Mouse (Mus musculus) hindbrain, embryonic 16.5 days (tissue): ENCODE measurements around the gene Gfi1b. TPM values are rescaled to one million over a fixed set of nuclear protein-coding genes. Genes with fewer than 3 reads are reported as not detected.

ENCODE experiments used
- ATAC-seq: fragments of 200-750 bp; cut with Nextera tagmentation; 2 replicates; pipeline ENCODE4 v1.8.0; 2017; ENCODE audit warnings: moderate TSS enrichment, moderate library complexity
- H3K27ac ChIP-seq: fragments of 300-500 bp; sonication (generic); 2 replicates; pipeline ENCODE4 v1.5.1; 2014; ENCODE audit warnings: low read depth, mild to moderate bottlenecking, control low read depth, low read length, moderate library complexity
- H3K27me3 ChIP-seq: fragments of 300-500 bp; sonication (generic); replicated peaks from 2 replicates; pipeline ENCODE4 v1.6.1; 2014; ENCODE audit warnings: low read length; ENCODE audit not compliant: control insufficient read depth, insufficient read depth
- H3K36me3 ChIP-seq: fragments of 300-500 bp; sonication (generic); 2 replicates; pipeline ENCODE4 v1.6.1; 2014; ENCODE audit warnings: mild to moderate bottlenecking, low read length, moderate library complexity, mixed read lengths; ENCODE audit not compliant: control insufficient read depth, insufficient read depth
- H3K4me1 ChIP-seq: fragments of 300-500 bp; sonication (generic); 2 replicates; pipeline ENCODE4 v1.6.1; 2014; ENCODE audit warnings: low read depth, low read length; ENCODE audit not compliant: control insufficient read depth, insufficient read depth
- H3K4me2 ChIP-seq: fragments of 300-500 bp; sonication (generic); 2 replicates; pipeline ENCODE4 v1.6.1; 2014; ENCODE audit warnings: mild to moderate bottlenecking, low read length, control low read depth, moderate library complexity
- H3K4me3 ChIP-seq: fragments of 300-500 bp; sonication (generic); 2 replicates; pipeline ENCODE4 v1.5.1; 2014; ENCODE audit warnings: mild to moderate bottlenecking, low read length, control low read depth, moderate library complexity
- H3K9ac ChIP-seq: fragments of 300-500 bp; sonication (generic); 2 replicates; pipeline ENCODE4 v1.6.1; 2014; ENCODE audit warnings: low read depth, mild to moderate bottlenecking, control low read depth, low read length, moderate library complexity
- H3K9me3 ChIP-seq: fragments of 300-500 bp; sonication (generic); 2 replicates; pipeline ENCODE4 v1.6.1; 2014; ENCODE audit warnings: mild to moderate bottlenecking, low read length, moderate library complexity; ENCODE audit not compliant: control insufficient read depth
- WGBS: fragments of 180-500 bp; shearing (Covaris S2); extraction: QIAGEN DNeasy Blood & Tissue Kit; methylation state at CpG from one replicate; pipeline ENCODE4 v1.1.7; 2014; 5-methylcytosine and 5-hydroxymethylcytosine counted together
- polyA plus RNA-seq: library from polyadenylated mRNA; unstranded; fragments of >200 nt; fragmentation: Nextera tagmentation; extraction: Ambion mirVana; gene quantifications from 2 replicates; pipeline ENCODE4 v1.2.1, GENCODE M21; 2015

Gene Gfi1b
- polyA plus RNA-seq, 1 experiment from 2014 or later, result not detected

- Histone ChIP-seq H3K4me2 (peak overlapping the region; percentile 75), H3K27me3 (no peaks in the 10 kb centered on the region), H3K9ac (peak overlapping the region; percentile 72), H3K36me3 (peaks cover 13% of the 10 kb centered on the region), H3K9me3 (no peaks in the 10 kb centered on the region), H3K4me3 (peak overlapping the region; percentile 56), H3K4me1 (peaks cover 14% of the 10 kb centered on the region), H3K27ac (peak overlapping the region; percentile 93)
- under 1% methylated on average over 56 of the region's 56 CpGs for WGBS
- ATAC-seq, result peak; percentile 94
Measured at GRCm38 (mm10) chr2:28582647-28583353, 39.0 kb downstream of the Gfi1b start.

- Histone ChIP-seq H3K4me1 (peaks cover 12% of the 10 kb centered on the region), H3K4me3 (no peak overlapping the region), H3K27me3 (no peaks in the 10 kb centered on the region), H3K27ac (no peak overlapping the region), H3K9ac (no peak overlapping the region), H3K4me2 (no peak overlapping the region), H3K36me3 (peaks cover 39% of the 10 kb centered on the region), H3K9me3 (no peaks in the 10 kb centered on the region)
- WGBS, result 64% methylated on average over 5 of the region's 5 CpGs
- ATAC-seq, result no peak
Measured at GRCm38 (mm10) chr2:28578003-28578402, 43.8 kb downstream of the Gfi1b start.

- 79% methylated on average over 3 of the region's 3 CpGs for WGBS
- no peak for ATAC-seq
- Histone ChIP-seq H3K4me2 (no peak overlapping the region), H3K4me3 (no peak overlapping the region), H3K9me3 (no peaks in the 10 kb centered on the region), H3K4me1 (peaks cover 8% of the 10 kb centered on the region), H3K27ac (no peak overlapping the region), H3K9ac (no peak overlapping the region), H3K36me3 (peaks cover 50% of the 10 kb centered on the region), H3K27me3 (no peaks in the 10 kb centered on the region)
Measured at GRCm38 (mm10) chr2:28576815-28577214, 45.0 kb downstream of the Gfi1b start.

- no peak overlapping the region for H3K9ac ChIP-seq
- no peak for ATAC-seq
- no peaks in the 10 kb centered on the region for H3K9me3 ChIP-seq
- 74% methylated on average over 4 of the region's 4 CpGs for WGBS
- no peak overlapping the region for H3K4me3 ChIP-seq
- no peak overlapping the region for H3K27ac ChIP-seq
- peaks cover 56% of the 10 kb centered on the region for H3K36me3 ChIP-seq
- no peaks in the 10 kb centered on the region for H3K27me3 ChIP-seq
- H3K4me1 ChIP-seq, result no peaks in the 10 kb centered on the region
- H3K4me2 ChIP-seq, result no peak overlapping the region
Measured at GRCm38 (mm10) chr2:28575341-28575740, 46.4 kb downstream of the Gfi1b start.

- WGBS, result 73% methylated on average over 2 of the region's 3 CpGs
- Histone ChIP-seq H3K27ac (no peak overlapping the region), H3K4me3 (no peak overlapping the region), H3K9me3 (no peaks in the 10 kb centered on the region), H3K4me1 (no peaks in the 10 kb centered on the region), H3K9ac (no peak overlapping the region), H3K27me3 (no peaks in the 10 kb centered on the region), H3K36me3 (peaks cover 68% of the 10 kb centered on the region), H3K4me2 (no peak overlapping the region)
- ATAC-seq, result no peak
Measured at GRCm38 (mm10) chr2:28569903-28570302, 51.9 kb downstream of the Gfi1b start.

- Histone ChIP-seq H3K4me2 (no peak overlapping the region), H3K4me1 (no peaks in the 10 kb centered on the region), H3K27me3 (no peaks in the 10 kb centered on the region), H3K4me3 (no peak overlapping the region), H3K27ac (no peak overlapping the region), H3K36me3 (peaks cover 40% of the 10 kb centered on the region), H3K9ac (no peak overlapping the region), H3K9me3 (no peaks in the 10 kb centered on the region)
- no peak for ATAC-seq
- WGBS, result 66% methylated on average over 5 of the region's 5 CpGs
Measured at GRCm38 (mm10) chr2:28566545-28566944, 55.2 kb downstream of the Gfi1b start.

- no peak overlapping the region for H3K27ac ChIP-seq
- H3K27me3 ChIP-seq, result no peaks in the 10 kb centered on the region
- no peaks in the 10 kb centered on the region for H3K9me3 ChIP-seq
- no peak for ATAC-seq
- H3K9ac ChIP-seq, result no peak overlapping the region
- H3K4me1 ChIP-seq, result no peaks in the 10 kb centered on the region
- H3K4me2 ChIP-seq, result no peak overlapping the region
- WGBS, result 91% methylated on average over 3 of the region's 4 CpGs
- H3K4me3 ChIP-seq, result no peak overlapping the region
- peaks cover 27% of the 10 kb centered on the region for H3K36me3 ChIP-seq
Measured at GRCm38 (mm10) chr2:28564380-28564779, 57.4 kb downstream of the Gfi1b start.

GRCm38 (mm10) chr2:28563830-28564229 lies 58.0 kb downstream of the Gfi1b start:
- Histone ChIP-seq H3K27me3 (no peaks in the 10 kb centered on the region), H3K9ac (no peak overlapping the region), H3K9me3 (no peaks in the 10 kb centered on the region), H3K4me1 (no peaks in the 10 kb centered on the region), H3K27ac (no peak overlapping the region), H3K36me3 (peaks cover 24% of the 10 kb centered on the region), H3K4me3 (no peak overlapping the region), H3K4me2 (no peak overlapping the region)
- ATAC-seq, result no peak

- no peak within 1 kb of the TSS for H3K4me3 ChIP-seq
- no peak for ATAC-seq
- WGBS, result 72% methylated on average over 6 of the region's 6 CpGs
- H3K4me2 ChIP-seq, result no peak within 1 kb of the TSS
- no peaks in the 10 kb centered on the region for H3K4me1 ChIP-seq
- H3K9me3 ChIP-seq, result no peaks in the 10 kb centered on the region
- H3K9ac ChIP-seq, result no peak within 1 kb of the TSS
- H3K27ac ChIP-seq, result no peak within 1 kb of the TSS
- no peaks in the 10 kb centered on the region for H3K27me3 ChIP-seq
- H3K36me3 ChIP-seq, result peaks cover 19% of the 10 kb centered on the region
Measured at GRCm38 (mm10) chr2:28563303-28563702, 58.5 kb downstream of the Gfi1b start, which contains the start of gene Cel. TSS of gene Cel (minus strand) at chr2:28563403.
